In the genomic region with DNA sequence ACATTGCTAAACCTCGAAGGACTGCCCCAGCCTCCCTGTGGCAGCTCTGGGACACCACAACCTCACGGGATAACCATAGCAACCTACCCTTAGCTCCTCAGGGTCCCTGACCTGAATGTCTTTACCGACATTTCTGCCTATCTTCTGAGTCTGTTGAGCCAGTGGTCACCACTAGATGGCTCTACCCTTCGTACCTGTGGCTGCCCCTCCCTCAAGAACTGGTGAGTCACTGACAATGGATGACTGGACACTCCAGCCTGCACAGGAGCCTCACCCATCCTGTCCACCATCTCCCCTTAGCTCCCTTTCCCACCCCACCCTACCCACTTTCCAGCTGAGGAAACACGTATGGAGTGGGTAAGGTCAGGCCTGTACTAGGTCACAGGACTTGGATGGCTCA, we compare ENCODE assay signal across 11 mouse cellular contexts. TPM values are rescaled to one million over a fixed set of nuclear protein-coding genes. Genes with fewer than 3 reads are reported as not detected.
DNase-seq lines count a peak whose midpoint lies in the region; TF ChIP-seq lines count a peak whose summit lies in the region.
"Had no signal": no experiment of that assay in that cellular context is flagged by ENCODE, and none has a peak within 500 bp of the region (broad histone marks: within the 10 kb centered on the region; RNA-seq: fewer than 3 reads in every experiment).

No protein-coding gene starts in this region.

- no peaks in the 10 kb centered on the region for H3K79me2 ChIP-seq in C2C12 (ENCODE audit: control insufficient read depth, insufficient read depth)

- no peak overlapping the region for H3K4me3 ChIP-seq in cerebellum, adult 2 months (replicated peaks; ENCODE audit: insufficient read depth, low read depth, low read length)
- no peak overlapping the region for H3K4me3 ChIP-seq in C2C12 (ENCODE audit: insufficient read depth, poor library complexity, severe bottlenecking)
- no peak overlapping the region for H3K4me3 ChIP-seq in embryonic fibroblast, embryonic 13.5 days (ENCODE audit: insufficient read depth, low read length)
- H3K4me3 ChIP-seq: embryonic facial prominence, embryonic 15.5 days had no signal

- WGBS in cerebellum, adult 2 months: 24% methylated on average over 5 of the region's 5 CpGs

- no peaks in the 10 kb centered on the region for H3K36me3 ChIP-seq in C2C12 (ENCODE audit: control insufficient read depth, insufficient read depth)
- H3K36me3 ChIP-seq: embryonic facial prominence, embryonic 15.5 days; G1E had no signal

- H3K27ac ChIP-seq in cerebellum, adult 2 months (ENCODE audit: insufficient read depth, low read length): no peak overlapping the region
- H3K27ac ChIP-seq in embryonic fibroblast, embryonic 13.5 days (ENCODE audit: insufficient read depth, low read length): no peak overlapping the region
- H3K27ac ChIP-seq: embryonic facial prominence, embryonic 15.5 days had no signal

- TF ChIP-seq CTCF in cerebellum, adult 2 months (IDR thresholded peaks at IDR 0.05; ENCODE audit: borderline replicate concordance, insufficient read depth, low read depth, low read length): peak; percentile 42; the same call in 1 of the 2 replicates
- TF ChIP-seq CTCF in C2C12 (IDR thresholded peaks at IDR 0.05; ENCODE audit: control insufficient read depth, insufficient read depth, insufficient read length): no peak
- peak; percentile 54; the same call in 1 of the 2 replicates for TF ChIP-seq CTCF in embryonic fibroblast, embryonic 13.5 days (IDR thresholded peaks at IDR 0.05; ENCODE audit: borderline replicate concordance, insufficient read depth, low read length)

- H3K79me3 ChIP-seq in C2C12 (ENCODE audit: low read depth): no peaks in the 10 kb centered on the region

- no peak for DNase-seq in cerebellum, adult 2 months
- DNase-seq in cerebellum, postnatal 4 days (ENCODE audit: low spot score in 2 of 2): no peak
- peak; percentile 24 for DNase-seq in layer of hippocampus, adult 11-12 months (ENCODE audit: low spot score)
- no peak for DNase-seq in layer of hippocampus, adult 9-11 months
- no peak for DNase-seq in ovary, postnatal 36 days (ENCODE audit: low spot score)
- DNase-seq in heart, adult 11 months: no peak
- DNase-seq: lung, adult 2 months had no signal

- H3K27me3 ChIP-seq in cerebellum, adult 2 months (ENCODE audit: control insufficient read depth, insufficient read depth, low read length): no peaks in the 10 kb centered on the region; the same call in 1 of the 2 replicates
- H3K27me3 ChIP-seq in C2C12 (ENCODE audit: control insufficient read depth, insufficient read depth, insufficient read length): peaks cover 27% of the 10 kb centered on the region

- no peak overlapping the region for H3ac ChIP-seq in C2C12 (ENCODE audit: control insufficient read depth, insufficient read length, low read depth)

- no peaks in the 10 kb centered on the region for H3K4me1 ChIP-seq in cerebellum, adult 2 months (ENCODE audit: control insufficient read depth, insufficient read depth, low read length)
- H3K4me1 ChIP-seq in embryonic fibroblast, embryonic 13.5 days (ENCODE audit: control insufficient read depth, insufficient read depth, low read length): no peaks in the 10 kb centered on the region

- TF ChIP-seq POLR2A in cerebellum, adult 2 months (IDR thresholded peaks at IDR 0.05; ENCODE audit: borderline replicate concordance, insufficient read depth, low read length): no peak
- no peak for TF ChIP-seq POLR2A in embryonic fibroblast, embryonic 13.5 days (IDR thresholded peaks at IDR 0.05; ENCODE audit: low read depth, low read length)

TF ChIP-seq in C2C12, 6 proteins besides CTCF, POLR2A, EP300 and RAD21:
- peak; percentile 5 for TF ChIP-seq FOSL1 (IDR thresholded peaks at IDR 0.05; ENCODE audit: insufficient read depth, low read length, poor library complexity, severe bottlenecking)
- TF ChIP-seq MYOD1 (IDR thresholded peaks at IDR 0.05; ENCODE audit: control insufficient read depth, insufficient read length, low read depth): no peak

RNA-seq across cellular contexts. Expression of gene Begain, which starts 23.5 kb away (rescaled TPM):
- polyA plus RNA-seq in cerebellum, adult 2 months (2012; rRNA removed): 64.5 and 76.4 TPM in 2 replicates
- 0.11 TPM for polyA plus RNA-seq in C2C12 (2012; fragmentation: generic; extraction: Trizol)
- polyA plus RNA-seq in embryonic fibroblast, embryonic 13.5 days (2011; ENCODE audit: insufficient read length, low read depth, missing spikeins): 6.9 and 10.5 TPM in 2 replicates
- polyA plus RNA-seq: G1E had no signal
